Mouse (Mus musculus) layer of hippocampus, adult 11-12 months (tissue): Measurements from ENCODE around the gene Tmem242.
A peak's percentile ranks its signal among the peaks of the same experiment; 100 is the strongest.
"Not testable (repeated sequence)": the region's sequence is repeated elsewhere in the genome, so short reads cannot be mapped to it uniquely, and the experiment has no call there.

Experiments used
- DNase-seq: peaks from one replicate; pipeline ENCODE4 v3.0.0; 2022; ENCODE audit warnings: low spot score

Gene Tmem242

DNA sequence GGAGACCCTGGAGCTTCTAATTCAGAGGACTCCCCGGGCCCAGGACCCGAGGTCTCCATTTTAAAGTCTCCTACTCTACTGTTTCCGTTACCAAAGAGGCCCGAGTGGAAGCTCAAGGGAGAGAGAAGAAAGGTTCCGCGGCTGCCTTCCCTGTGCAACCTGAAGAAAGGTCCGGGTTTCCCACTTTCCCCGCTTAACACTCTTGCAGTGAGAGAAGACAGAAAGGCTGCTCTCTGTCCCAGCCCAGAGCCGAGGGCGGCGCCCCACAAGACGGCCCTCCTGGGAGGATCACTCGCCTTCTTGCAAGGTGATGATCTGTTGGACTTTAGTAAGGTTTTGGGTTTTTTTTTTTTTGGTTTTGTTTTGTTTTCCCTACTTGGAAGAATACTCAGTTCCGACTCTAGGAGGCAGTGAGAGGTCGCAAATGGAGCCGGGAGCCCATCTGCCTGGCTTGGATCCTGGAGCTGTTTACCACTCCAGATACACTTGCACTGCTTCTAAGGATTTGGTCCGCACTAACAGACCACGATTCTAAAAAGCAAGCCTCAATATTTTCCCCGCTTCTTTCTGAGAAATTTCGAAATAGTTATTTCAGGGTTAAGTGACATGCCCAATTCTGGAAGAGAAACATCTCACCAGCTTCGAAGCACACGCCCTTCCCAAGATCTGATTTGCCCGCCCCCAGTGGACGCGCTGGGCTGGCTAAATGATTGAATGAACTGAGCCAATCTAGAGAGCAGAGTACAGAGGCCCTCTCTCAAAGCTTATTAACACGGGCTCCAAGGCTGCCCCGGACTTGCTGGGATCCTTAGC is at the start of gene Tmem242:
Gene Tmem242 (minus strand): TSS at position 101 of the 813 bp plus-strand sequence.
- peak; percentile 93 for DNase-seq

DNA sequence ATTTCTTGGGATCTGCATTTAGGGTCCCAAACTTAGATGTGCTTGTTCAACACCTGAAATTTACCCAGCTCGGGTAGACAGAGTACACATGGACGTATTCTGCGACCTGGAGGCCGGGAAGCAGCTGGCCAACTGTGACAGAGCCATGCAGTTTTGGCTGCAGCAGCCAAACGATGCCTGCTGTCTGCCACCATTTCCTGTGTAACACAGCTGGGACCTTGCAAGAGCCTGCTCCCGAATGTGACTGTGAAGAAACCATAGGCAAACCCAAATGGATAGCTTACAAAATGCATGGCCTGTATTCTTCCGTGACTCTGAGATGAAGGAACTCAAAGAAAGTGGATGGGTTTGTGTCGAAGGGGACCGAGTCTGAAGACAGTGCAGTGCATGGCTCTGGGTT is 48.1 kb upstream of the Tmem242 start:
- DNase-seq, result no peak

DNA sequence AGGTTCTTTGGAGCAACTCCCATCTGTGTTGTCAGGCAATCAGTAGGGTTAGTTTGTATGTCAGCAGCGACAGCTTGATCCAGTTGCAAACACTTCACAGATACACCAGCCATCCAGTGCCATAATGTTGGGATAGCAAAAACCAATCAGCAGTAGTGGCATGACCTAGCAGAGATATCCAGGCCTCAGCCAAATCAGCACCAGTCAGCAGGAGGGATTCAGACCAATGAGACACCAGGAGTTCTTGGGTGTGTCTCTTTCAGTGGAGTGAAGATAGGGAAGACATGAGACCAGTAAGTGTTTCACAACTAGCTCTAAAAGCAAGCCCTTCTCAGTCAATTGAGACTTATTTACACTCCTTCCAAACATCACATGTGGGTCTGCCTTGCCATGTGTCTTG is 44.6 kb upstream of the Tmem242 start:
- no peak for DNase-seq

- DNase-seq, result no peak
Measured at GRCm38 (mm10) chr17:5483456-5483855, 43.4 kb upstream of the Tmem242 start.

- no peak for DNase-seq
Measured at GRCm38 (mm10) chr17:5475960-5476725, 36.1 kb upstream of the Tmem242 start.

GRCm38 (mm10) chr17:5472268-5472667 is 32.2 kb upstream of the Tmem242 start:
- no peak for DNase-seq

DNA sequence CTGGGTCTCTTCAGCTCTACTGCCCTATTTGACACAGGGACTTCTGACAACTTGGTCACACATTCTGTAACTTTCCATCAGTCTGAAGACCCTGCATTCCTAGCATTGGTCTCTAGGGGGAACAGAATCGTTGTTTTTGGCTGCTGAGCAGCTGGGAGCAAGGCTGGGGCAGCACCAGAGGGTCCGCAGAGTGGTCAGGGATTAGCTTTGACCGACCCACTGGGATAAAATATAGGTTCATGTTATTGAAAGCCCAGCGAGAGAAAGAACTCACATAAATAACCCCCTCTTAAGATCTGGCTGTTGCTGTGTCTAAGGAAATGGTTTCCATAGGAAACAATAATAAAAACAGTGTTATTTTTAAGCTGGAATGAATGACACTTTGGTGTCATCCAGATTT is 27.1 kb upstream of the Tmem242 start:
- no peak for DNase-seq

GRCm38 (mm10) chr17:5466736-5467135 is 26.7 kb upstream of the Tmem242 start:
- no peak for DNase-seq

- DNase-seq, result no peak
Measured at GRCm38 (mm10) chr17:5463912-5464311, 23.9 kb upstream of the Tmem242 start.

GRCm38 (mm10) chr17:5453657-5454056 is 13.6 kb upstream of the Tmem242 start:
- DNase-seq, result no peak

- no peak for DNase-seq
Measured at GRCm38 (mm10) chr17:5443751-5444150, 3.7 kb upstream of the Tmem242 start.

DNA sequence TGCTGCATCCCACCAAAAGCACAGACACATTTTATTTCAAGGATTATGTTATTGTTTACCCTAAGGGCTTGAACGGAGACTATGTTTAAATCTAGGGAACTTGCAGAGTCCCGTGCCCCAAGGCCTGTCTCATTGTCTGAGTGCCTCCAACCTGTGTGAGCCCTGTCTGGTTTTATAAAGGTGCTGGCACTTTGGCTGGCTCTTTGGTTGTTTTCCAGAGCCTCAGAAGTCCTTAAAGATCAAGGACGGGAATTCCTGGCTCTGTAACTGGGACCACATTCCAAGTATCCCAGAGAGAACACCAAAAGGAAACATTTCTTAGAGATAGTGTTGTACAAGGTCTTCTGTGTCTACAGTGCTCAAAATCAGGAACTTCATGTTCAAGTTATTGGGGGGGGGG is 3.2 kb upstream of the Tmem242 start:
- no peak for DNase-seq

DNA sequence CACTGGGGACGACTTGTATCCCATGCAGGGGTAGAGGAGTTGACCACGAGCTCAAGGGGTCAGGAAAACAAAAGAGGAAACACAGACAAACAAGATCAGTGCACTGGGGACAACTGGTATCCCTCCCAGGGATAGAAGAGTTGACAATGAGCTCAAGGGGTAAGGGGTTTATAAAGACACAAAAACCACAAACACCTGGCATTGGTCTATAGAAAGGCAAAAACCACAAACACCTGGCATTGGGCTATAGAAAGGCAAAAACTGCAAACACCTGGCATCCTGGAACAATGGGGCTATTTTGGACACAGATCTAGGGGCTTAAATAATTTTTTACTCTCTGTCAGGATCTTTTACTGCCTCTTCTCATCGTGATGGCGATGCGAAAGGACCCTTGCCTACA is 2.3 kb upstream of the Tmem242 start:
- DNase-seq, result not testable (repeated sequence)

DNA sequence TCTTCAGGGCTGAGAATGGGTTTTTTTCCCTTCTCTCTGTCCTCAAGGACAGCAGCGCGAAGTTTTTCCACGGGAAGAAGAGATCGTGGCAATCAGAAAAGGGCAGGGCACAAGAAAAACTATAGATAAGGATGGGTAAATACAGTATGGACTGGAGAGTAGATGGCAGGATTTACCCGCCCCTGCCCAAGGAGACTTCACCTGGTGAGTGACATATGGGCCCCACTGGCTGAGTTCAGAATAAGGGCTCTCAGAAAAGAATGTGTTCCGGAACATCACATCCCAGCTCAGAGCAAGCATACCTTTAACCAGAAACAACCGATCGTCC is 264 bp downstream of the Tmem242 start:
- no peak for DNase-seq

GRCm38 (mm10) chr17:5429772-5430133 is 10.3 kb downstream of the Tmem242 start:
- DNase-seq, result no peak

GRCm38 (mm10) chr17:5429090-5429771 is 10.8 kb downstream of the Tmem242 start:
- DNase-seq, result peak; percentile 95

GRCm38 (mm10) chr17:5425204-5425603 is 14.9 kb downstream of the Tmem242 start:
- DNase-seq, result no peak

- DNase-seq, result no peak
Measured at GRCm38 (mm10) chr17:5424156-5424555, 15.9 kb downstream of the Tmem242 start.

- no peak for DNase-seq
Measured at GRCm38 (mm10) chr17:5421835-5422234, 18.2 kb downstream of the Tmem242 start.

GRCm38 (mm10) chr17:5419771-5420518 is 20.1 kb downstream of the Tmem242 start:
- DNase-seq, result no peak

DNA sequence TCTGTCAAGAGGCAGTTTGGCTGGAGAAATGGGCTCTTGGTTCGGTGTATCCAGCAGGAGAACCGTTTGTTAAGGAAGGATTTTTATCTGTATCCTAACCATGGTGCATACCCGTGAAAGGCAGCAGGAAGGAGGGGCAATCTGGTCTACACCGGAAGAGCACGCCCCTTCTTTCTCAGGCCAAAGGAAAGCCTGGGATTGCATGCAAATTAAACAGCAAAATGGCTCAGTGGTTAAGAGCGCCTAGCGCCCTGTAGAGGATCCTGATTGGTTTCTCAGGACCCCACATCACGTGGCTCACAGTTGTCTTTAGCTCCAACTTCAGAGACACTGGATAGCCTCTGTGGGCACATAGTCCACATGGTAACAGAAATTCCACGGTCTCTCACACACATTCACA is 21.0 kb downstream of the Tmem242 start:
- no peak for DNase-seq

DNA sequence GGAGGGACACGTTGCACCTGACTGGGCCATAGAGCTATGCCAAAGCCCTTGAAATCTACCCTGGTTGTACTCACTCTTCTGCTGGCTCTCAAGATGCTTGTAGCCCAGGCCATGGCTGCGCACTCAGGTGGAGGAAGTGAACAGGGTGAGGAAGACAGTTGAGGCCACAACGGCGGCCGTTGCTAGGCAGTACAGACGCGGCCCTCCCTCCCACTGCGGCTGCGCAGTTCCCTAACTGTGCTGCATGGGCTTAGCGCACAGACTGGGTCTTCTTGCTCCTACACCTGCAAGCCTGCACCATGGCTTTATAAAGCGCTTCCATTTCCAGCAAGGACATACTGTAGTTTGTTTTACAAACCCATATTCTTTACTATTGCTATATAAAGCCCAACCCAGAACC is 21.5 kb downstream of the Tmem242 start, which contains the start of gene Ldhal6b:
Gene Ldhal6b (minus strand): TSS at position 223 of the 400 bp plus-strand sequence.
- no peak for DNase-seq
